Mouse (Mus musculus): ENCODE results near the gene 4930562C15Rik.

- TF ChIP-seq CTCF (IDR thresholded peaks at IDR 0.05; ENCODE audit: control insufficient read depth, insufficient read depth, insufficient read length) (no peak), MYOD1 (IDR thresholded peaks at IDR 0.05; ENCODE audit: control insufficient read depth, insufficient read length, low read depth) (no peak), CEBPB (IDR thresholded peaks at IDR 0.05; ENCODE audit: low read depth) (no peak)
These were observed 77.9 kb downstream of the 4930562C15Rik start for GRCm38 (mm10) chr16:4912907-4913782.

Measured in C2C12 (cell line).